Mouse (Mus musculus) lung, adult 2 months (tissue): ENCODE data around the gene Ak6.

Experiments
- CTCF ChIP-seq: fragments of 200-500 bp; IDR thresholded peaks from 2 replicates; pipeline ENCODE4 v1.5.1; 2011; ENCODE audit warnings: mild to moderate bottlenecking, low read length, control low read depth; ENCODE audit not compliant: insufficient read depth
- POLR2A ChIP-seq: fragments of 200-500 bp; IDR thresholded peaks from 2 replicates; pipeline ENCODE4 v1.6.1; 2011; ENCODE audit warnings: low read depth, mild to moderate bottlenecking, control low read depth, low read length, borderline replicate concordance; ENCODE audit errors: extremely low read depth

DNA sequence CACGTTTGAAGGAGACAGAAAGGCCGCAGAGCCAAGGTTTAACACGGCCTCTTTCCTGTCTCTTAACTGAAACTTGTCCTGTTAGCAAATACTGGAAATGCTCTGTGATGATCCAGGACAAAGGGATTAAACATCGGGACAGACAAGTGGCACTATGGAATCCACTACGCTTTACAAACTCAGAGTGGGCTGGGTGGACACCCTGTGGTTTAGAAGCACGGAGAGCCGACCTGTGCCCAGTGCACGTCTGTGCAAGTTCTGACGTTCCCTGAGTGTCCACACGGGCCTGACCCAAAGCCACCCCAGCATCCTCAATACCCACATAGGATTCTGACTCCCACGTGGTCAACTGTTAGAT lies 47.1 kb upstream of the Ak6 start:
- TF ChIP-seq CTCF (no peak), POLR2A (no peak)
